20 mouse cellular contexts compared by ENCODE assay signal in genomic region chr5:128090578-128090977, GRCm38 (mm10).
DNase-seq lines count a peak whose midpoint lies in the region; ATAC-seq and TF ChIP-seq lines count a peak whose summit lies in the region.
"Had no signal": no experiment of that assay in that cellular context is flagged by ENCODE, and none has a peak within 500 bp of the region (broad histone marks: within the 10 kb centered on the region; RNA-seq: fewer than 3 reads in every experiment).

No protein-coding gene starts in this region.

- H3K9ac ChIP-seq in forebrain, postnatal 0 days = no peak overlapping the region
- H3K9ac ChIP-seq in forebrain, embryonic 16.5 days (replicated peaks; ENCODE audit: low read depth, low read length) = no peak overlapping the region
- H3K9ac ChIP-seq: forebrain, embryonic 13.5 days; hindbrain, embryonic 13.5 days had no signal

- 0 out of 2 replicates have a peak, but pooled peaks have one; percentile 50 for ATAC-seq in forebrain, postnatal 0 days
- no peak for ATAC-seq in forebrain, embryonic 16.5 days
- ATAC-seq: forebrain, embryonic 13.5 days; hindbrain, postnatal 0 days had no signal

- WGBS in forebrain, postnatal 0 days = 76% methylated on average over 5 of the region's 5 CpGs
- 77% methylated on average over 5 of the region's 5 CpGs for WGBS in forebrain, embryonic 16.5 days
- 88% methylated on average over 5 of the region's 5 CpGs for WGBS in midbrain, embryonic 10.5 days

- H3K4me2 ChIP-seq in forebrain, postnatal 0 days (ENCODE audit: low read depth) = no peak overlapping the region
- H3K4me2 ChIP-seq in forebrain, embryonic 16.5 days (ENCODE audit: low read length) = no peak overlapping the region
- H3K4me2 ChIP-seq: forebrain, embryonic 13.5 days; hindbrain, embryonic 13.5 days had no signal

- H3K27ac ChIP-seq in forebrain, postnatal 0 days (ENCODE audit: low read depth, low read length) = no peak overlapping the region
- H3K27ac ChIP-seq in forebrain, embryonic 16.5 days (ENCODE audit: low read length) = no peak overlapping the region
- no peak overlapping the region for H3K27ac ChIP-seq in layer of hippocampus, adult 2 months
- no peak overlapping the region for H3K27ac ChIP-seq in midbrain, embryonic 10.5 days (replicated peaks)
- H3K27ac ChIP-seq: embryonic facial prominence, embryonic 10.5 days; forebrain, embryonic 13.5 days; heart, embryonic 10.5 days; hindbrain, embryonic 13.5 days; hindbrain, postnatal 0 days had no signal

- no peaks in the 10 kb centered on the region for H3K36me3 ChIP-seq in forebrain, postnatal 0 days (ENCODE audit: insufficient read depth)
- H3K36me3 ChIP-seq in forebrain, embryonic 16.5 days (ENCODE audit: control insufficient read depth, insufficient read depth) = no peaks in the 10 kb centered on the region
- H3K36me3 ChIP-seq in midbrain, embryonic 10.5 days = no peaks in the 10 kb centered on the region
- H3K36me3 ChIP-seq: embryonic facial prominence, embryonic 10.5 days; heart, embryonic 10.5 days; hindbrain, embryonic 13.5 days had no signal

- H3K4me1 ChIP-seq in forebrain, postnatal 0 days (ENCODE audit: insufficient read depth) = no peaks in the 10 kb centered on the region
- H3K4me1 ChIP-seq in forebrain, embryonic 16.5 days (replicated peaks; ENCODE audit: control insufficient read depth, insufficient read depth, low read length) = no peaks in the 10 kb centered on the region
- no peaks in the 10 kb centered on the region for H3K4me1 ChIP-seq in midbrain, embryonic 10.5 days
- H3K4me1 ChIP-seq: embryonic facial prominence, embryonic 10.5 days; forebrain, embryonic 13.5 days; heart, embryonic 10.5 days; hindbrain, embryonic 13.5 days had no signal

- H3K9me3 ChIP-seq in forebrain, postnatal 0 days (ENCODE audit: low read length) = no peaks in the 10 kb centered on the region
- no peaks in the 10 kb centered on the region; the same call in 1 of the 2 replicates for H3K9me3 ChIP-seq in forebrain, embryonic 16.5 days (ENCODE audit: control insufficient read depth, low read length)
- H3K9me3 ChIP-seq in midbrain, embryonic 10.5 days (replicated peaks) = no peaks in the 10 kb centered on the region
- H3K9me3 ChIP-seq: embryonic facial prominence, embryonic 10.5 days; forebrain, embryonic 13.5 days; heart, embryonic 10.5 days; hindbrain, embryonic 13.5 days had no signal

- H3K27me3 ChIP-seq in forebrain, postnatal 0 days (ENCODE audit: insufficient read depth, low read length) = no peaks in the 10 kb centered on the region
- H3K27me3 ChIP-seq in forebrain, embryonic 16.5 days (replicated peaks; ENCODE audit: control insufficient read depth, insufficient read depth, low read length) = no peaks in the 10 kb centered on the region
- no peaks in the 10 kb centered on the region for H3K27me3 ChIP-seq in midbrain, embryonic 10.5 days (ENCODE audit: low read depth, poor library complexity, severe bottlenecking)
- H3K27me3 ChIP-seq: CH12.LX; forebrain, embryonic 13.5 days; hindbrain, embryonic 13.5 days had no signal

- DNase-seq in forebrain, postnatal 0 days = no peak
- DNase-seq in layer of hippocampus, adult 2 months (ENCODE audit: low spot score in 2 of 2) = peak; percentile 10 to 16
- DNase-seq in layer of hippocampus, postnatal 36 days = no peak
- peak; percentile 15 for DNase-seq in right cerebral cortex, adult 18-20 months
- no peak for DNase-seq in right cerebral cortex, postnatal 25 days
- no peak for DNase-seq in midbrain, embryonic 10.5 days (ENCODE audit: low spot score)
- DNase-seq: adrenal gland, adult 2 months; adrenal gland, postnatal 25 days; cerebellum, adult 11 months; cerebellum, adult 9-10 months; gastrocnemius, postnatal 10 days; heart, adult 18-20 months; heart, postnatal 10 days had no signal

- TF ChIP-seq CTCF in forebrain, postnatal 0 days (IDR thresholded peaks at IDR 0.05; ENCODE audit: low read depth) = no peak
- TF ChIP-seq CTCF in layer of hippocampus, adult 2 months (conservative IDR thresholded peaks at IDR 0.05) = no peak

- H3K4me3 ChIP-seq in forebrain, postnatal 0 days (ENCODE audit: low read depth, low read length) = no peak overlapping the region
- no peak overlapping the region for H3K4me3 ChIP-seq in forebrain, embryonic 16.5 days (replicated peaks; ENCODE audit: low read length)
- no peak overlapping the region for H3K4me3 ChIP-seq in layer of hippocampus, adult 2 months
- no peak overlapping the region for H3K4me3 ChIP-seq in midbrain, embryonic 10.5 days
- H3K4me3 ChIP-seq: embryonic facial prominence, embryonic 10.5 days; forebrain, embryonic 13.5 days; heart, embryonic 10.5 days; hindbrain, embryonic 13.5 days had no signal

Comparison
In these comparisons a context has a peak if more than half of its experiments do, and no peak if none do; other contexts are left out.
1. DNase-seq: peak in layer of hippocampus, adult 2 months (2 of 2) and right cerebral cortex, adult 18-20 months (single experiment); none in forebrain, postnatal 0 days (single experiment), layer of hippocampus, postnatal 36 days (0 of 2), right cerebral cortex, postnatal 25 days (single experiment) and midbrain, embryonic 10.5 days (single experiment).